Comparison of ENCODE assay signal across 20 mouse cellular contexts in the genomic region with DNA sequence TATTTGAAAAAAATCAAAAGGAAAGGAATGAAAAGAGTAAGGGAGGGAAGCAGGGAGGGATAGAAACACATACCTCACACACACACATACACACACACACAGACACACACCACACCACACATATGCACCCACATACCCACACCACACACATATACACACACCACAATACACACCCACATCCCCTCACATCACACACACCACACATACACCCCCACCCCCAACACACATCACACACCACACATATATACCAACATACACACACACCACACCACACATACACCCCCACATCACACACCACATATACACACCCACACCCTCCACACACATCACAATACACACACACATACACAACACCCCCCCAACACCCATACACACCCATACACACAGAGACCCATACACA. TPM values are rescaled to one million over a fixed set of nuclear protein-coding genes. Genes with fewer than 3 reads are reported as not detected.
DNase-seq lines count a peak whose midpoint lies in the region; ATAC-seq lines count a peak whose summit lies in the region.
"Had no signal": no experiment of that assay in that cellular context is flagged by ENCODE, and none has a peak within 500 bp of the region (broad histone marks: within the 10 kb centered on the region; RNA-seq: fewer than 3 reads in every experiment).

No protein-coding gene starts in this region.

- H3K27ac ChIP-seq in heart, embryonic 10.5 days = no peak overlapping the region
- H3K27ac ChIP-seq in limb, embryonic 11.5 days (replicated peaks; ENCODE audit: low read depth, low read length) = no peak overlapping the region
- no peak overlapping the region for H3K27ac ChIP-seq in limb, embryonic 10.5 days
- H3K27ac ChIP-seq in hindbrain, embryonic 16.5 days (ENCODE audit: low read depth, low read length) = no peak overlapping the region
- H3K27ac ChIP-seq in midbrain, embryonic 15.5 days = no peak overlapping the region
- H3K27ac ChIP-seq: embryonic facial prominence, embryonic 15.5 days; gastrocnemius, adult 2 months; liver, embryonic 13.5 days had no signal

- no peak overlapping the region for H3K9ac ChIP-seq in limb, embryonic 11.5 days (ENCODE audit: low read length)
- no peak overlapping the region for H3K9ac ChIP-seq in hindbrain, embryonic 16.5 days (ENCODE audit: low read depth, low read length)
- H3K9ac ChIP-seq in midbrain, embryonic 15.5 days = no peak overlapping the region
- H3K9ac ChIP-seq: embryonic facial prominence, embryonic 15.5 days; liver, embryonic 13.5 days had no signal

- no peak overlapping the region for H3K4me2 ChIP-seq in limb, embryonic 11.5 days (ENCODE audit: low read depth, severe bottlenecking)
- H3K4me2 ChIP-seq in hindbrain, embryonic 16.5 days (ENCODE audit: low read length) = no peak overlapping the region
- no peak overlapping the region for H3K4me2 ChIP-seq in midbrain, embryonic 15.5 days
- H3K4me2 ChIP-seq: embryonic facial prominence, embryonic 15.5 days; liver, embryonic 13.5 days had no signal

- 0 out of 2 replicates have a peak, but pooled peaks have one; percentile 33 for ATAC-seq in limb, embryonic 11.5 days (ENCODE audit: insufficient number of reproducible peaks, low FRiP score, low TSS enrichment, low read depth)
- ATAC-seq in hindbrain, embryonic 16.5 days = 0 out of 2 replicates have a peak, but pooled peaks have one; percentile 15
- ATAC-seq in midbrain, embryonic 15.5 days (replicated peaks) = peak; percentile 32
- ATAC-seq: inflammation-experienced regulatory T-cells, adult 6 months; lung, postnatal 0 days had no signal

- H3K4me1 ChIP-seq in heart, embryonic 10.5 days = no peaks in the 10 kb centered on the region
- no peaks in the 10 kb centered on the region for H3K4me1 ChIP-seq in limb, embryonic 11.5 days (ENCODE audit: control insufficient read depth, insufficient read depth, low read length)
- H3K4me1 ChIP-seq in limb, embryonic 10.5 days = no peaks in the 10 kb centered on the region
- no peaks in the 10 kb centered on the region for H3K4me1 ChIP-seq in hindbrain, embryonic 16.5 days (ENCODE audit: control insufficient read depth, insufficient read depth, low read depth, low read length)
- no peaks in the 10 kb centered on the region for H3K4me1 ChIP-seq in midbrain, embryonic 15.5 days
- H3K4me1 ChIP-seq: embryonic facial prominence, embryonic 15.5 days; liver, embryonic 13.5 days had no signal

- DNase-seq in heart, adult 11 months = peak; percentile 75
- no peak for DNase-seq in heart, embryonic 10.5 days (ENCODE audit: low spot score)
- no peak for DNase-seq in limb, embryonic 11.5 days (ENCODE audit: low spot score)
- DNase-seq in limb, embryonic 10.5 days (ENCODE audit: low spot score) = no peak
- no peak for DNase-seq in lung, postnatal 25 days (ENCODE audit: low spot score)
- DNase-seq: cerebellum, adult 9-11 months; gastrocnemius, adult 2 months; heart, adult 18-20 months; layer of hippocampus, postnatal 36 days; left cerebral cortex, postnatal 4 days; liver, embryonic 13.5 days had no signal

- H3K9me3 ChIP-seq in heart, embryonic 10.5 days = no peaks in the 10 kb centered on the region
- H3K9me3 ChIP-seq in limb, embryonic 11.5 days (ENCODE audit: control insufficient read depth, low read length) = peaks cover 3% of the 10 kb centered on the region; the same call in 1 of the 2 replicates
- no peaks in the 10 kb centered on the region for H3K9me3 ChIP-seq in limb, embryonic 10.5 days (replicated peaks)
- H3K9me3 ChIP-seq in hindbrain, embryonic 16.5 days (ENCODE audit: control insufficient read depth, low read length) = no peaks in the 10 kb centered on the region
- H3K9me3 ChIP-seq in midbrain, embryonic 15.5 days = no peaks in the 10 kb centered on the region
- H3K9me3 ChIP-seq: embryonic facial prominence, embryonic 15.5 days; liver, embryonic 13.5 days had no signal

- no peak overlapping the region for H3K4me3 ChIP-seq in heart, embryonic 10.5 days
- H3K4me3 ChIP-seq in limb, embryonic 11.5 days (ENCODE audit: low read depth, low read length) = no peak overlapping the region
- H3K4me3 ChIP-seq in limb, embryonic 10.5 days = no peak overlapping the region
- no peak overlapping the region for H3K4me3 ChIP-seq in hindbrain, embryonic 16.5 days (ENCODE audit: low read length)
- H3K4me3 ChIP-seq in midbrain, embryonic 15.5 days = no peak overlapping the region
- H3K4me3 ChIP-seq: embryonic facial prominence, embryonic 15.5 days; gastrocnemius, adult 2 months; liver, embryonic 13.5 days; myocyte had no signal

- H3K36me3 ChIP-seq in heart, embryonic 10.5 days = peaks cover 30% of the 10 kb centered on the region
- H3K36me3 ChIP-seq in limb, embryonic 11.5 days (ENCODE audit: control insufficient read depth, insufficient read depth, low read length) = peaks cover 6% of the 10 kb centered on the region
- H3K36me3 ChIP-seq in limb, embryonic 10.5 days = peaks cover 39% of the 10 kb centered on the region
- H3K36me3 ChIP-seq in hindbrain, embryonic 16.5 days (ENCODE audit: control insufficient read depth, insufficient read depth, low read length) = peaks cover 14% of the 10 kb centered on the region
- H3K36me3 ChIP-seq in midbrain, embryonic 15.5 days (replicated peaks) = peaks cover 8% of the 10 kb centered on the region; the same call in 1 of the 2 replicates

- H3K27me3 ChIP-seq in heart, embryonic 10.5 days (ENCODE audit: insufficient read depth, poor library complexity, severe bottlenecking) = no peaks in the 10 kb centered on the region
- H3K27me3 ChIP-seq in limb, embryonic 11.5 days (ENCODE audit: control insufficient read depth, insufficient read depth, low read length) = no peaks in the 10 kb centered on the region
- no peaks in the 10 kb centered on the region for H3K27me3 ChIP-seq in limb, embryonic 10.5 days (ENCODE audit: low read depth, poor library complexity, severe bottlenecking)
- H3K27me3 ChIP-seq in hindbrain, embryonic 16.5 days (replicated peaks; ENCODE audit: control insufficient read depth, insufficient read depth, low read length) = no peaks in the 10 kb centered on the region
- no peaks in the 10 kb centered on the region for H3K27me3 ChIP-seq in midbrain, embryonic 15.5 days (replicated peaks)
- H3K27me3 ChIP-seq: embryonic facial prominence, embryonic 15.5 days; liver, embryonic 13.5 days had no signal

RNA-seq across cellular contexts. Expression of a gene that starts 8.4 kb away (rescaled TPM):
- 39.3 and 39.5 TPM in 2 replicates for polyA plus RNA-seq in heart, embryonic 10.5 days (2016; fragmentation: Nextera tagmentation; extraction: Ambion mirVana)
- 31.9 and 36.5 TPM in 2 replicates for polyA plus RNA-seq in limb, embryonic 11.5 days (2014; fragmentation: Nextera tagmentation; extraction: Ambion mirVana)
- 44.3 and 46.0 TPM in 2 replicates for polyA plus RNA-seq in limb, embryonic 10.5 days (2016; fragmentation: Nextera tagmentation; extraction: Ambion mirVana)
- 64.0 and 69.2 TPM in 2 replicates for polyA plus RNA-seq in hindbrain, embryonic 16.5 days (2015; fragmentation: Nextera tagmentation; extraction: Ambion mirVana)
- 66.6 and 68.4 TPM in 2 replicates for polyA plus RNA-seq in midbrain, embryonic 15.5 days (2015; fragmentation: Nextera tagmentation; extraction: Ambion mirVana)

RNA-seq across cellular contexts. Expression of a gene that starts 9.4 kb away (rescaled TPM):
- 0.12 and 0.24 TPM in 2 replicates for polyA plus RNA-seq in heart, embryonic 10.5 days (2016; fragmentation: Nextera tagmentation; extraction: Ambion mirVana)
- 0.24 TPM in 1 of 2 replicates, not detected in the other for polyA plus RNA-seq in limb, embryonic 11.5 days (2014; fragmentation: Nextera tagmentation; extraction: Ambion mirVana)
- polyA plus RNA-seq in limb, embryonic 10.5 days (2016; fragmentation: Nextera tagmentation; extraction: Ambion mirVana) = 0.21 and 0.40 TPM in 2 replicates
- 0.41 and 0.45 TPM in 2 replicates for polyA plus RNA-seq in hindbrain, embryonic 16.5 days (2015; fragmentation: Nextera tagmentation; extraction: Ambion mirVana)
- polyA plus RNA-seq in midbrain, embryonic 15.5 days (2015; fragmentation: Nextera tagmentation; extraction: Ambion mirVana) = 0.41 and 0.57 TPM in 2 replicates
- polyA plus RNA-seq: kidney, embryonic 16.5 days; liver, embryonic 13.5 days had no signal

RNA-seq across cellular contexts. Expression of a gene that starts 12.4 kb away (rescaled TPM):
- 10.4 and 15.1 TPM in 2 replicates for polyA plus RNA-seq in heart, embryonic 10.5 days (2016; fragmentation: Nextera tagmentation; extraction: Ambion mirVana)
- 11.0 and 14.1 TPM in 2 replicates for polyA plus RNA-seq in limb, embryonic 11.5 days (2014; fragmentation: Nextera tagmentation; extraction: Ambion mirVana)
- polyA plus RNA-seq in limb, embryonic 10.5 days (2016; fragmentation: Nextera tagmentation; extraction: Ambion mirVana) = 11.0 and 12.6 TPM in 2 replicates
- 20.9 and 21.7 TPM in 2 replicates for polyA plus RNA-seq in hindbrain, embryonic 16.5 days (2015; fragmentation: Nextera tagmentation; extraction: Ambion mirVana)
- polyA plus RNA-seq in midbrain, embryonic 15.5 days (2015; fragmentation: Nextera tagmentation; extraction: Ambion mirVana) = 18.3 and 19.0 TPM in 2 replicates
- polyA plus RNA-seq: inflammation-experienced regulatory T-cells, adult 6 months; small intestine, adult 2 months had no signal

RNA-seq across cellular contexts. Expression of a gene that starts 19.0 kb away (rescaled TPM):
- 0.11 TPM in 1 of 2 replicates, not detected in the other for polyA plus RNA-seq in heart, embryonic 10.5 days (2016; fragmentation: Nextera tagmentation; extraction: Ambion mirVana)
- 0.09 TPM in 1 of 2 replicates, not detected in the other for polyA plus RNA-seq in limb, embryonic 11.5 days (2014; fragmentation: Nextera tagmentation; extraction: Ambion mirVana)
- polyA plus RNA-seq in limb, embryonic 10.5 days (2016; fragmentation: Nextera tagmentation; extraction: Ambion mirVana) = not detected in 2 replicates
- 0.14 and 0.24 TPM in 2 replicates for polyA plus RNA-seq in hindbrain, embryonic 16.5 days (2015; fragmentation: Nextera tagmentation; extraction: Ambion mirVana)
- polyA plus RNA-seq in midbrain, embryonic 15.5 days (2015; fragmentation: Nextera tagmentation; extraction: Ambion mirVana) = 0.15 and 0.26 TPM in 2 replicates
- polyA plus RNA-seq: myocyte had no signal

RNA-seq across cellular contexts. Expression of a gene that starts 29.0 kb away (rescaled TPM):
- 0.15 TPM in 1 of 2 replicates, not detected in the other for polyA plus RNA-seq in heart, embryonic 10.5 days (2016; fragmentation: Nextera tagmentation; extraction: Ambion mirVana)
- polyA plus RNA-seq in limb, embryonic 11.5 days (2014; fragmentation: Nextera tagmentation; extraction: Ambion mirVana) = not detected in 2 replicates
- 0.15 and 0.16 TPM in 2 replicates for polyA plus RNA-seq in limb, embryonic 10.5 days (2016; fragmentation: Nextera tagmentation; extraction: Ambion mirVana)
- 0.34 and 0.67 TPM in 2 replicates for polyA plus RNA-seq in hindbrain, embryonic 16.5 days (2015; fragmentation: Nextera tagmentation; extraction: Ambion mirVana)
- 0.37 and 0.57 TPM in 2 replicates for polyA plus RNA-seq in midbrain, embryonic 15.5 days (2015; fragmentation: Nextera tagmentation; extraction: Ambion mirVana)
- polyA plus RNA-seq: embryonic facial prominence, embryonic 15.5 days; heart, postnatal 0 days; inflammation-experienced regulatory T-cells, adult 6 months; lung, postnatal 0 days; myocyte had no signal
